Mouse (Mus musculus): ENCODE data around the gene Srprb. TPM values are rescaled to one million over a fixed set of nuclear protein-coding genes. Genes with fewer than 3 reads are reported as not detected.

Gene Srprb
- polyA plus RNA-seq, 1 experiment from 2014 or later = 40.5 TPM

DNA sequence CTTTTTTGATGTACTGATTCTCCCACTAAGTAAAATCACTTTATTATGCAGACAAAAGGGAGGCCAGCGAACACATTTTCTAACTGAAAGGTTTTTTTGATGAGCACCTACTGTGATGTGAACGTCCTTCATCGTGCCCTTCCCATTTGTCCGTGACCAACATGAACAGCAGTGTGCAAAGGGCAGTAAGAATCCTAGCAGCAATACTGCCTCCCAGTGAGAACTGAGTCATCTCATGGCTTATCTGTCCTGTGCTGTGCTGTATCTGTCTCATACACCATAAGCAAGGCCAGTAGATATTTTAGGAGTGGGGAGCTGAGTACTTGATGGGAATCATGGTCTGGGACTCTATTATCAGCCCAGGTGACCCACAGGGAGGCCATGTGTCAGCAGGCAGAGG, 13.5 kb downstream of the Srprb start:
- DNase-seq (ENCODE audit: low spot score) (no peak), ATAC-seq (no peak)
- TF ChIP-seq CTCF (IDR thresholded peaks at IDR 0.05) (no peak), EP300 (IDR thresholded peaks at IDR 0.05) (no peak)
- H3K4me1 ChIP-seq (ENCODE audit: insufficient read depth, low read depth, low read length) = no peaks in the 10 kb centered on the region
- no peaks in the 10 kb centered on the region for H3K27me3 ChIP-seq (replicated peaks; ENCODE audit: insufficient read depth, low read length)
- no peak overlapping the region for H3K4me2 ChIP-seq (replicated peaks; ENCODE audit: low read depth, low read length)
- no peak overlapping the region for H3K27ac ChIP-seq (ENCODE audit: low read length)
- peaks cover 7% of the 10 kb centered on the region; the same call in 1 of the 2 replicates for H3K36me3 ChIP-seq (ENCODE audit: insufficient read depth, low read length)
- H3K4me3 ChIP-seq (ENCODE audit: low read depth, low read length) = no peak overlapping the region
- H3K9me3 ChIP-seq (ENCODE audit: low read length) = no peaks in the 10 kb centered on the region
- no peak overlapping the region for H3K9ac ChIP-seq (replicated peaks; ENCODE audit: low read depth)
- WGBS = 96% methylated on average over 4 of the region's 4 CpGs

DNA sequence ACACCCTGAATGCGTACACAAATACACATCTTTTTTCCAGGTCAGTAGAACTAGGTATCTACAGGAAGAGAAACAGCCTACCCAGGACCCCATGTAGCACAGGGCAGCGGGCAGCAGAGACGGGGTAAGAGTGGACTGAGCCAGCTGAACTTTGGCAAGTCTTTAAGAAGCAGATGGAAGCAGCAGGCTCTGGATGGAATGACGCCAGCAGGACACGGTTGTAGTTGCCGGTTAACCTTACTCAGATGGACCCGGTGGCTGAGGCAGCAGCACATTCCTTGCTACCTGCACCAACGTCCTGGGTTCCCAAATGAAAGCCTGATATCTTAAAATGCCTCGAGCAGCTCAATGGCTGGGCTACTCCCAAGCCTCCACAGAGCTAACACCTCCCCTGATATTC, 15.2 kb downstream of the Srprb start:
- Histone ChIP-seq H3K9me3 (ENCODE audit: low read length) (no peaks in the 10 kb centered on the region), H3K9ac (replicated peaks; ENCODE audit: low read depth) (no peak overlapping the region), H3K4me1 (ENCODE audit: insufficient read depth, low read depth, low read length) (no peaks in the 10 kb centered on the region), H3K4me2 (replicated peaks; ENCODE audit: low read depth, low read length) (no peak overlapping the region), H3K4me3 (ENCODE audit: low read depth, low read length) (no peak overlapping the region), H3K27me3 (replicated peaks; ENCODE audit: insufficient read depth, low read length) (no peaks in the 10 kb centered on the region), H3K27ac (ENCODE audit: low read length) (no peak overlapping the region), H3K36me3 (ENCODE audit: insufficient read depth, low read length) (peaks cover 7% of the 10 kb centered on the region; the same call in 1 of the 2 replicates)
- ATAC-seq (0 out of 2 replicates have a peak, but pooled peaks have one; percentile 4), DNase-seq (ENCODE audit: low spot score) (peak; percentile 15)
- TF ChIP-seq EP300 (IDR thresholded peaks at IDR 0.05) = no peak
- no peak for TF ChIP-seq CTCF (IDR thresholded peaks at IDR 0.05)
- WGBS = 47% methylated on average over 9 of the region's 9 CpGs

DNA sequence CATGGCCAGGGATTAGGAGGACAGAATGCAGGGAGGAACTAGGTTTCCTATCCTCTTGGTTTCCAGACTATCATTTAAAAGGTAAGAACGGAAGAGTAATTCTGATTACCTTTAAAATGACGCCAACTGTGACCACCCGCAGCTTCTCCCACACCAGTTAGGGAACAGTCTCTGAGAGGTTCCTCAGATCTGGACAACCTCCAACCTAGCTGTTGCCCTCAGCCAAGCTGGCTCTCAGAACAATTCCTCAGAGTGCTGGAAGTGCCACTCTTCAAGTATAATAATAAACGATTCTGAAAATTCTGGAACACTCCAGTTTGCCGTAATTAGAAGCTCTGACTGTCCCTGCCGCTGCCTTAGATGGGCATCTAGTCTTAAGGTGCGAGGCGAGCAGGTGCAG, 16.0 kb downstream of the Srprb start:
- Histone ChIP-seq H3K9me3 (ENCODE audit: low read length) (no peaks in the 10 kb centered on the region), H3K4me2 (replicated peaks; ENCODE audit: low read depth, low read length) (0 out of 2 replicates have a peak overlapping the region, but pooled peaks have one; percentile 8), H3K4me1 (ENCODE audit: insufficient read depth, low read depth, low read length) (peaks cover under 1% of the 10 kb centered on the region; the same call in 1 of the 2 replicates), H3K9ac (replicated peaks; ENCODE audit: low read depth) (no peak overlapping the region), H3K27ac (ENCODE audit: low read length) (peak overlapping the region; percentile 9; the same call in 1 of the 2 replicates), H3K27me3 (replicated peaks; ENCODE audit: insufficient read depth, low read length) (no peaks in the 10 kb centered on the region), H3K4me3 (ENCODE audit: low read depth, low read length) (no peak overlapping the region), H3K36me3 (ENCODE audit: insufficient read depth, low read length) (peaks cover 7% of the 10 kb centered on the region; the same call in 1 of the 2 replicates)
- DNase-seq (ENCODE audit: low spot score) (peak; percentile 63), ATAC-seq (peak; percentile 54)
- 63% methylated on average over 8 of the region's 8 CpGs for WGBS
- no peak for TF ChIP-seq EP300 (IDR thresholded peaks at IDR 0.05)

DNA sequence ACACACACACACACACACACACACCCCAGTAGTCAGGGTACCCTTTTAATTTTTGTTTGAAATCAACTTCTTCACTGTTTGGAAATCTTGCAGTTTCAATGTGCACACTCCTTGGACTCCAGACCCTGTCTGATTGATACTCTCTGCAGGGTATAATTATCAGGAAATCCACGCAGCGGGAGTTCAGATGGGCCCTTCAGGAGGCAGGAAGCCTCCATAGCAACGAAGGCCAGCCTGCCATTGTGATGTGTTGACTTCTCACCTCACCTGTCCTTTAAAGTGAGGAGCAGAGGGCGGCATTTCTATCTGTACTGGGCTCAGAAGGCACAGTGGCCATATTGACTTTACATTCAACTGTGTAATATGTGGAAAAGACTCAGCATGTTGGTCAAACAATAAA, 17.1 kb downstream of the Srprb start:
- H3K4me1 ChIP-seq (ENCODE audit: insufficient read depth, low read depth, low read length) = peaks cover 9% of the 10 kb centered on the region
- no peak for TF ChIP-seq EP300 (IDR thresholded peaks at IDR 0.05)
- TF ChIP-seq CTCF (IDR thresholded peaks at IDR 0.05) = no peak
- DNase-seq (ENCODE audit: low spot score) (no peak), ATAC-seq (no peak)
- no peak overlapping the region for H3K9ac ChIP-seq (replicated peaks; ENCODE audit: low read depth)
- H3K27ac ChIP-seq (ENCODE audit: low read length) = no peak overlapping the region
- H3K4me2 ChIP-seq (replicated peaks; ENCODE audit: low read depth, low read length) = no peak overlapping the region
- H3K27me3 ChIP-seq (replicated peaks; ENCODE audit: insufficient read depth, low read length) = no peaks in the 10 kb centered on the region
- no peaks in the 10 kb centered on the region for H3K9me3 ChIP-seq (ENCODE audit: low read length)
- 58% methylated on average over 4 of the region's 4 CpGs for WGBS
- H3K36me3 ChIP-seq (ENCODE audit: insufficient read depth, low read length) = peaks cover 7% of the 10 kb centered on the region; the same call in 1 of the 2 replicates
- no peak overlapping the region for H3K4me3 ChIP-seq (ENCODE audit: low read depth, low read length)

DNA sequence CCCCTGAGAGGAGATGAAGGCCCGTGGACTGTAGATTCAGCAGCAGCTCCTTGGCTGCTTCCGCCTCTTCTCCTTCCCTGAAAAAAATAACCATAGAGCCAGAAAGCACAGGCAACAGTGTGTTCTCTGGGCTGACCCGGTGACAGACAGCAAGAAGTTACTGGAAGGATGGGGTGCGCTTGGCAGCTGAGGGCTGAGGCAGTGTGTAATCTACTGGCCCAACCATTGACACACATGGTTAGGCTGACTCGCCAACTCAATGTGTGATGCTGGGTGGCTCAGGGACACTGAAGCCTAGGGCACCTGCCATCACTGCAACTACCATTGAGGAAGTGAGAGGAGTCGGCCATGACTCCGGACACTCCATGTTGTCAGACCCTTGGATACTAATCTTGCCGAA, 20.1 kb downstream of the Srprb start:
- no peak for DNase-seq (ENCODE audit: low spot score)
- H3K4me2 ChIP-seq (replicated peaks; ENCODE audit: low read depth, low read length) = no peak overlapping the region
- no peak for ATAC-seq
- no peak overlapping the region for H3K9ac ChIP-seq (replicated peaks; ENCODE audit: low read depth)
- H3K27ac ChIP-seq (ENCODE audit: low read length) = no peak overlapping the region
- no peak overlapping the region for H3K4me3 ChIP-seq (ENCODE audit: low read depth, low read length)
- TF ChIP-seq CTCF (IDR thresholded peaks at IDR 0.05) (no peak), EP300 (IDR thresholded peaks at IDR 0.05) (no peak)
- H3K36me3 ChIP-seq (ENCODE audit: insufficient read depth, low read length) = no peaks in the 10 kb centered on the region
- H3K9me3 ChIP-seq (ENCODE audit: low read length) = no peaks in the 10 kb centered on the region
- peaks cover 9% of the 10 kb centered on the region for H3K4me1 ChIP-seq (ENCODE audit: insufficient read depth, low read depth, low read length)
- H3K27me3 ChIP-seq (replicated peaks; ENCODE audit: insufficient read depth, low read length) = no peaks in the 10 kb centered on the region
- WGBS = 84% methylated on average over 8 of the region's 8 CpGs

DNA sequence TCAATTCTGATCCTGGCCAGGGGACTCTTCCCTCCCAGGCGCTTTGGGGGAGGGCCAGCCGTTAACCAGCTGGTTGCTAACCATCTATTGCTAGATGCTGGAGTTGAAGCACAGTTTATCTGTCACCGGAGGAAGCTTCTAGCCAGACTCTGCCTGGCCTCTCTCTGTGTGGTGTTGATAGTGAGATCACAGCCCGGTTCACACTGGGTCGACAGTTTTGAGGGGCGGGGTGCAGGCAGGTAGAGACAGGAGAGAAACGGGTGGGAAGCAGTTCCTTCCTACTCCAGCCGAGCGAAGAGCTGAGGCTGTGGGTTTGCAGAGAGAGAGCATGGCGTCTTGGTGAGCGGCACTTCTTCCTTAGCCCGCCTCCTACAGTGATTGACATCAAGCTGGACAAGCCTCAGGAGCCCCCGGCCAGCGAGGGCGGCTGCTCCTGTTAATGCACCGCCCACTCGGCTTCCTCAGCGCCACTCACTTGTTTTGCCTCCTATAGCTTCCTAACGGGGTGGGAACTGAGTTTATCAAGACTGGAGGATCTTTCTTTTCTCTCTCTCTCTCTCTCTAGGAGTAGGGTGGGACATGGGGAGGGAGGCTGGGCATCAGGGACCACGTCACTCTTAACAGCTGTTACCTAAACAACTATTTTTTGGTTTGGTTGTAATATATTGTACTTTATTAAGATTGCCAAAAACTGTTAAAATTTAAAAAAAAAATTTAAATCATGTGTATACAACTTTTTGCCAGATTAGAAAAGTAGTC, 21.0 kb downstream of the Srprb start:
- Histone ChIP-seq H3K4me1 (ENCODE audit: insufficient read depth, low read depth, low read length) (peaks cover 9% of the 10 kb centered on the region), H3K9me3 (ENCODE audit: low read length) (no peaks in the 10 kb centered on the region), H3K27ac (ENCODE audit: low read length) (no peak overlapping the region), H3K27me3 (replicated peaks; ENCODE audit: insufficient read depth, low read length) (no peaks in the 10 kb centered on the region), H3K36me3 (ENCODE audit: insufficient read depth, low read length) (no peaks in the 10 kb centered on the region), H3K4me2 (replicated peaks; ENCODE audit: low read depth, low read length) (peak overlapping the region; percentile 68), H3K9ac (replicated peaks; ENCODE audit: low read depth) (peak overlapping the region; percentile 41), H3K4me3 (ENCODE audit: low read depth, low read length) (peak overlapping the region; percentile 39)
- 2% methylated on average over 20 of the region's 20 CpGs for WGBS
- ATAC-seq (peak; percentile 94), DNase-seq (ENCODE audit: low spot score) (peak; percentile 96)
- TF ChIP-seq CTCF (IDR thresholded peaks at IDR 0.05) (no peak), EP300 (IDR thresholded peaks at IDR 0.05) (no peak)
